Mouse (Mus musculus) forebrain, embryonic 16.5 days (tissue): ENCODE measurements around the gene Jsrp1. TPM values are rescaled to one million over a fixed set of nuclear protein-coding genes. Genes with fewer than 3 reads are reported as not detected.

Experiments
- ATAC-seq: fragments of 200-750 bp; cut with Nextera tagmentation; 2 replicates; pipeline ENCODE4 v1.8.0; 2017; ENCODE audit warnings: mild to moderate bottlenecking, moderate library complexity
- H3K27ac ChIP-seq: fragments of 300-500 bp; sonication (generic); 2 replicates; pipeline ENCODE4 v1.5.1; 2014; ENCODE audit warnings: low read length, control low read depth
- H3K27me3 ChIP-seq: fragments of 300-500 bp; sonication (generic); replicated peaks from 2 replicates; pipeline ENCODE4 v1.6.1; 2014; ENCODE audit warnings: low read length; ENCODE audit not compliant: control insufficient read depth, insufficient read depth
- H3K36me3 ChIP-seq: fragments of 300-500 bp; sonication (generic); 2 replicates; pipeline ENCODE4 v1.6.1; 2014; ENCODE audit not compliant: control insufficient read depth, insufficient read depth
- H3K4me1 ChIP-seq: fragments of 300-500 bp; sonication (generic); replicated peaks from 2 replicates; pipeline ENCODE4 v1.6.1; 2014; ENCODE audit warnings: low read length; ENCODE audit not compliant: control insufficient read depth, insufficient read depth
- H3K4me2 ChIP-seq: fragments of 300-500 bp; sonication (generic); 2 replicates; pipeline ENCODE4 v1.6.1; 2014; ENCODE audit warnings: mild to moderate bottlenecking, low read length, control low read depth
- H3K4me3 ChIP-seq: fragments of 300-500 bp; sonication (generic); replicated peaks from 2 replicates; pipeline ENCODE4 v1.5.1; 2014; ENCODE audit warnings: mild to moderate bottlenecking, low read length, control low read depth
- H3K9ac ChIP-seq: fragments of 300-500 bp; sonication (generic); replicated peaks from 2 replicates; pipeline ENCODE4 v1.6.1; 2014; ENCODE audit warnings: low read depth, low read length, control low read depth
- H3K9me3 ChIP-seq: fragments of 300-500 bp; sonication (generic); 2 replicates; pipeline ENCODE4 v1.6.1; 2016; ENCODE audit warnings: low read length; ENCODE audit not compliant: control insufficient read depth
- WGBS: fragments of 180-500 bp; shearing (Covaris S2); extraction: QIAGEN DNeasy Blood & Tissue Kit; methylation state at CpG from one replicate; pipeline ENCODE4 v1.1.7; 2014; 5-methylcytosine and 5-hydroxymethylcytosine counted together
- polyA plus RNA-seq: library from polyadenylated mRNA; unstranded; fragments of >200 nt; fragmentation: Nextera tagmentation; extraction: Ambion mirVana; gene quantifications from 2 replicates; pipeline ENCODE4 v1.2.1, GENCODE M21; 2015

Jsrp1 gene
- polyA plus RNA-seq, 1 experiment from 2014 or later = not detected

DNA sequence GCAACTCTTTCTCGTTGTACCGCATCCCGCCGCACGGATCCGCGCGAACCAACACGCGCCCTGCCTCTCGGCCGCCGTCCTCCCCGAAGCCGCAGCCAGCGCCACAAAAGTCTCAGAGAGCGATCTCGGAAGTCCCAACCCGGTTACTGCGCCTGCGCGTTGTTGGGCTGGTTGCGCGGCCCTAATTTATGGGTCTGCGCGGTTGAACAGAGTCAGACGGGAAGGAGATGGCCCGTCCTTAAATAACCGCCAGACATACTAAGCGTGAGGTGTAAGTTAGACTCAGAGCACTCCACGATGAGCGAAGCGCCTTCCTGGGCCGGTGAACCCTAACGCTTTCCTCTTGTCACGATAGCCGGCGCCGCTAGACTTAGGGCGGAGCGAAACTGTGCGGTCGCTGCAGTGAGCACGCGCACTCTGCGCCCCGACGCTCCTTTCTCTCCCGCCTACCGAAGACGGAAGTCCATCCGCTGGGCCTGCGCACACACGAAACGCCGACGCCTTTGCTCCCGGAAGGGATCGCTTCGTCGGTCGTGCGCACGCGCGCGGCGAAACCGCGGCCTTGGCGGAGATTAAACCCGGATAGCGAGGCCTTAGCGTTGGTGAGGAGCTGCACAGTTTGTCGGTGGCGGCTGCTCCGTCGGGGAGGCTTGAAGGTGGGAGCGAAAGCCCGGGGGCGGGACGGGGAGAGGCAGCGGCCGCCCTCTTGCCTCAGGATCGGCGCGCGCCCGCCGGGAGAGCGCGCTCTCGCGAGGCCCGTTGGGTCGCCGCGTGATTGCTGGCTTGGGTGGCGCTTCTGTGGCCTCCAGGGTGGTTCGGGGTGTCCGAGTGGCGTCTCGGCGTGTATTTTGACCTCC, 14.9 kb downstream of the Jsrp1 start, which contains the start of the genes Sf3a2 and Plekhj1:
Gene Sf3a2 (plus strand): TSS at position 49 of the 857 bp plus-strand sequence.
Gene Plekhj1 (minus strand): TSS at position 477 of the 857 bp plus-strand sequence.
- ATAC-seq = peak; percentile 94
- H3K36me3 ChIP-seq = peaks cover 21% of the 10 kb centered on the region; the same call in 1 of the 2 replicates
- WGBS = under 1% methylated on average over 100 of the region's 104 CpGs
- peak within 1 kb of the TSS; percentile 96 for H3K9ac ChIP-seq
- peak within 1 kb of the TSS; percentile 97 for H3K27ac ChIP-seq
- H3K27me3 ChIP-seq = no peaks in the 10 kb centered on the region
- H3K4me2 ChIP-seq = peak within 1 kb of the TSS; percentile 86
- H3K9me3 ChIP-seq = no peaks in the 10 kb centered on the region
- peaks cover 24% of the 10 kb centered on the region for H3K4me1 ChIP-seq
- peak within 1 kb of the TSS; percentile 92 for H3K4me3 ChIP-seq

DNA sequence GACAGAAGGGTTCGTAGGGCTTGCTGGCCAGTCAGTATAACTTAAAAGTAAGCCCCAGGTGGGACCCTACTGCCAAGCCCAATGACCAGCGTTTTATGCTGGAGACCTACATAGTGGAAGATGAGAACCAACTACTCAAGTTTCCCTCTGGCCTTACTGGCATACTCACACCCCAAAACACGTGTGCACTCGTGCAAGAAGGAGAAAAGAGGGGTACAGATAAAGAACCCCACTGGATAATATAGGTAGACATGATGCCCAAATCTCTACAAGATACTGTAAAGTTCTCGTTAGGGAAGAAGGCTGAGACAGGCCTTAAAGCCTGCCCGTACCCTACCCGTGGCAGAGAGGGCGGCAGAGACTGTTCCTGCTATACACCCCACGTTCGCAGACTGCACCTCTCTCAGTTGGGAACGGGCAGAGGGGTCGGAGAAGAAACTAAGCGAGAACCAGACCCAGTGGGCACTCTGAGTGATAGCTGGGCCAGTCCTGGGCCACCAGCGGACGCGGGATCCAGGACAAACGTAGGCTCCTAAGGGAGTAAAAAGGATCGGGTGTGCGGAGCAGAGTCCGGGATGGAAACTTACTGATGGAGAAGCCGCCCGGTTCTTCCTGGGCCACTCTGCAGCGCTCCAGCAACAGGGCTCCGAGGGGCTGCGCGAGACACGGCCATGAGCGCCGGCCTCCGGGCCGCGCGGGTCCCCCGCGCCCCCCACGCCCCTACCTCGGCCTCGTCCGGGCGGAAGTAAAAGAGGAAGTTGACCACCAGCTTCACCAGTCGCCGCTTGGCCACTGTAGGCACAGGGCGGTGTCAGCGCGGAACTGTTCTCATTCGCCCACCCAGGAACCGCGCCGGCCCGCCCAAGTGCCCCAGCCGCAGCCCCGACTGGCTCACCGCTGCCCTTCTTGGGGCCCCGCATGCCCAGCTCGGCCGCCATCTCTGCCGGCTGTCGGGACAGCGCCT, 15.8 kb downstream of the Jsrp1 start:
- peak overlapping the region; percentile 68 for H3K4me2 ChIP-seq
- H3K27ac ChIP-seq = peak overlapping the region; percentile 97
- peak; percentile 70 for ATAC-seq
- peak overlapping the region; percentile 96 for H3K9ac ChIP-seq
- H3K4me3 ChIP-seq = peak overlapping the region; percentile 92
- WGBS = 2% methylated on average over 55 of the region's 59 CpGs
- H3K27me3 ChIP-seq = no peaks in the 10 kb centered on the region
- peaks cover 19% of the 10 kb centered on the region; the same call in 1 of the 2 replicates for H3K36me3 ChIP-seq
- H3K9me3 ChIP-seq = no peaks in the 10 kb centered on the region
- peaks cover 24% of the 10 kb centered on the region for H3K4me1 ChIP-seq

DNA sequence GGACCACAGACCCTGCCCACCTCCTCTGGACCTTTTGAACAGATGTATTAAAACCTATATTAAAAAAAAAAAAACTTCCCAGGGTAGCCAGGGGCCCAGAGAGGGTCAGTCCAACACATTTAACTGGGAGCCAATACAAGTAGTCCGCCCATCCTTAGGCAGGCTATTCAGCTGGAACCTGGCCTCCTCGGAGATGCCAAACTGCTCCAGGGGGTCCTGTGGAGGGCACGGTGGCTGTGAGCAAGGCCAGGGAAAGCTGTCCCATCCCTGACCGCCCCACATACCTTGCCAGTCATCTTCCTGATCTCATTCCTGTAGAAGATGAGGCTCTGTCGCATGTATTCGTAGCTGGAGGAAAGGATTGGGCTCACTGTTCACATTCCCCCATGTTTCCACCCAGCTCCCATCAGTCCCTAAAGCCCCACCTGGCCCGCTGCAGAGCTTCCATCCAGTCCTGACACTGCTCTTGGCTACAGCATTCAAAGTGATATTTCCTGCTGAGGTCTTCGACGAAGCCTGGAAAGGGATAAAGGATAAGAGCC, 16.9 kb downstream of the Jsrp1 start:
- ATAC-seq = no peak
- Histone ChIP-seq H3K4me1 (peaks cover 27% of the 10 kb centered on the region), H3K4me2 (peak overlapping the region; percentile 68), H3K36me3 (peaks cover 16% of the 10 kb centered on the region; the same call in 1 of the 2 replicates), H3K9me3 (no peaks in the 10 kb centered on the region), H3K4me3 (no peak overlapping the region), H3K9ac (no peak overlapping the region), H3K27me3 (no peaks in the 10 kb centered on the region), H3K27ac (no peak overlapping the region)
- WGBS = 85% methylated on average over 9 of the region's 9 CpGs

DNA sequence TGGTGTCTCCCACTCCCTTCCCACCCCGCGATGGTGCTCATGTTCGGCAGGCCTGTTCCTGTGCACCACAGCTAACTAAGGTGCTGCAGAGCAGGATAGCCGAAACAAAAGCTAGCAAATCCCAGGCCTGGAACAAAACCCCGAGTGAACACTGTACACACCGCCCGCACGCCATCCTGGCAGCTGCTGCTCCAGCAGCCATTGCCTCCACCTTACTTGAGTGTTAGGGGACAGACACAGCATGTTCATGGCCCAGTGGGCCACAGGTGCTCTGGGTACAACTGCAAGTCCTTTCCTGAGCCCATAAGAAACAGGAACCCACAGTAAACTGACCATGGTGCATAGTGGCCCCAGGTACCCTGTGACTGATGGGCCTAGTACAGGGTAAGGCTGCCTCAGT, 18.5 kb downstream of the Jsrp1 start:
- Histone ChIP-seq H3K9me3 (no peaks in the 10 kb centered on the region), H3K4me2 (no peak overlapping the region), H3K27me3 (no peaks in the 10 kb centered on the region), H3K4me1 (peaks cover 19% of the 10 kb centered on the region), H3K36me3 (peaks cover 25% of the 10 kb centered on the region), H3K4me3 (no peak overlapping the region), H3K27ac (no peak overlapping the region), H3K9ac (no peak overlapping the region)
- no peak for ATAC-seq
- WGBS = 89% methylated on average over 8 of the region's 8 CpGs

DNA sequence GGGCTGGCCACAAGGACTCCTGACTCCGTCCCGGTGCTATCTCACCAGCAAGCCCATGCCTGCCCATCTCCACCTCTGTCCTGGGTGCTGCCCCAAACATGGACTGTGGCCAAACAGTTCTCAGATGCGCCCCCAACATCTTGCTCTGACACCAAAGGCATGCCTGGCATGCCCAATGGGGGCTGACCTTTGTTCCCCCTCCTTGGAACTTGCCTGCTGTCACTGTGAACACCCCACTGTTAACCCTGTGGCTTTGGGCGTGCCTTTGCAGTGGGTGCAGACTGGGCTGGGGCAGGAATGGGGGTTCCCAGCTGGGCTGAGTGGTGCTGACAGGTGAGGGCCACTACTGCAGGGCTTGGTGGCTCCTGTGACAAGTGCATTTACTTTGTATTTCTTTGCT, 19.5 kb downstream of the Jsrp1 start:
- Histone ChIP-seq H3K27me3 (no peaks in the 10 kb centered on the region), H3K9ac (no peak overlapping the region), H3K4me2 (no peak overlapping the region), H3K4me1 (peaks cover 13% of the 10 kb centered on the region), H3K4me3 (no peak overlapping the region), H3K9me3 (no peaks in the 10 kb centered on the region), H3K36me3 (peaks cover 33% of the 10 kb centered on the region), H3K27ac (no peak overlapping the region)
- ATAC-seq = no peak
- 90% methylated on average over 4 of the region's 4 CpGs for WGBS

DNA sequence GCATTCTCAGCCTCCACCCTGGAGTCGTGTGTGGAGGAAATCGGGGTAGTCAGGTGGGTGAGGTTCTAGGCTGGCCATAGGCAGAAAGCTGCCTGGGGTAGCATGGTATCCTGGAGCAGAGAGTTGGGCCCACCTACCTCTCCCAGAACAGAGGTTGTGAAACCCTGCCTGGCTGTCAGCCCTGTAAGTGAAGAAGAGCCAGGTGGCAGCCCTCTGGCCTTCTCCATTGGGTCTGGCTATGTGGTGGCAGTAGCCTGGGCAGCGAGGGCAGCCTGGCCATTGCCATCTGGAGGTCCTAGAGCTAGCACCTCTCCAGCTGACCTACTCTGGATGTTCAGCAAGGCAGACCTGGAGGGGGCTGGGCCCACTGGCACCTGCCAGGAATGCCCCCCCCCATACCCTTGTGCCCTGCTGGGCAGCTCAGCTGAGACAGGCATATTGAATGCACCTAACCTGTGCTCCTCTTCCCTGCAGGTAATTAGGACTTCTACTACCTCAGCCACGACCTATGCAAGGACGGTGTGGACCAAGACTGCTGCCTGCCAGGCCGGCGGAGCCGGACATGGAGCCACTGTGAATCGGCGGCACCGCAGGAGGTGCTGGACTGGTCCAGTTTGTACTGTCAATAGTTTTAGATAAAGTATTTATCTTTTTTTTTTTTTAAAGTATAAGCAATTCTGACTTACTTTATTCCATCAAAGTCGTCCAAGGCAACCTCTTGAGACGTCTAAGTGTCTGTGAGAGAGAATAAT, 20.1 kb downstream of the Jsrp1 start:
- Histone ChIP-seq H3K4me2 (no peak overlapping the region), H3K27ac (no peak overlapping the region), H3K27me3 (no peaks in the 10 kb centered on the region), H3K36me3 (peaks cover 37% of the 10 kb centered on the region), H3K9ac (no peak overlapping the region), H3K4me1 (peaks cover 13% of the 10 kb centered on the region), H3K4me3 (no peak overlapping the region), H3K9me3 (no peaks in the 10 kb centered on the region)
- no peak for ATAC-seq
- WGBS = 88% methylated on average over 13 of the region's 13 CpGs

DNA sequence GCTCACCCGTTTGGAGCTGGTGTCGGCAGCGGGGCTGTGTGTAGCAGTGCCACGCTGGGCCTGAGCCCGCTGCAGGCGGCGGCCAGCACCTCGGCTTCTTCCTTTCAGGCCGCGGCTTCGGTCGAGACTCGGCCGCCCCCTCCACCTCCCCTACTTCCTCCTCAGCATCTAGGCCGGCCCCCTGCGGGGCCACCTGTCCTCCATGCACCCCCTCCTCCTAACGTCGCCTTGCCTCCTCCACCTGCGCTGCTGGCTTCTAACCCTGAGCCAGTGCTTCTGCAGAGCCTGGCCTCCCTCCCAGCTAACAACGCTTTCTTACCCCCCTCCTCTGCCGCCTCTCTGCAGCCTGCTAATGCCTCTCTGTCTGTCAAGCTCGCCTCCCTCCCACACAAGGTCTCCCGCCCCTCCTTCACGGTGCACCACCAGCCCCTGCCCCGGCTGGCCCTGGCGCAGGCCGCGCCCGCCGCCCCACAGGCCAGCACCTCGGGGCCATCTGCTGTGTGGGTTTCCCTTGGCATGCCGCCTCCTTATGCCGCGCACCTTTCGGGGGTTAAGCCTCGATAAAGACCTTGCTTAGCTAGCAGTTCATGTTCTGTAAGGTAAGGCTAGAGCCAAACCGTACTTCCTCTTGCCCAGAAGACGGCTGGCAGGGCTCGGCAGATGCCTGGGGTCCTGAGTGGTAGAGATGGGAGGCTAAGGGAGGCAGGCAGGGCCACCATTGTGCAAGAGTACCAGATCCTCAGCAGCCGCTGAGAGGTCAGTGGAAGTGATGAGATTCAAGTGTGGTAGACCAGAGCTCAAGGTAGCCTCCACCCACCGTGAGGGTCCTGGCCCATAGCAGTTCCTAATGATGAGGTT, 20.9 kb downstream of the Jsrp1 start:
- Histone ChIP-seq H3K36me3 (peaks cover 44% of the 10 kb centered on the region), H3K27me3 (no peaks in the 10 kb centered on the region), H3K4me1 (peaks cover 13% of the 10 kb centered on the region), H3K9ac (no peak overlapping the region), H3K4me3 (no peak overlapping the region), H3K27ac (0 out of 2 replicates have a peak overlapping the region, but pooled peaks have one; percentile 14), H3K4me2 (no peak overlapping the region), H3K9me3 (no peaks in the 10 kb centered on the region)
- no peak for ATAC-seq
- WGBS = 71% methylated on average over 41 of the region's 41 CpGs
